Mouse (Mus musculus) embryonic stem cell, embryonic (primary cell): ENCODE measurements at regions not wholly inside any gene's neighbourhood (a gene's known extent, or its start where the extent isn't known, plus 50 kb on each side); places are given as distances from the start of the nearest gene placed in this dataset.

ENCODE experiments used
- CTCF ChIA-PET, 4 experiments: fragments of 300-600 bp in 2 of 4; fragments of 350-600 bp in 2 of 4; sonication (Branson Sonifier 250); formaldehyde crosslinking; loops; one replicate each; lab custom pipeline; 2022; ENCODE audit warnings: inconsistent platforms in 2 of 4; lab: Charles Lee
- POLR2A ChIA-PET, 4 experiments: fragments of 300-600 bp in 2 of 4; fragments of 350-600 bp in 2 of 4; sonication (Branson Sonifier 250); formaldehyde crosslinking; loops; one replicate each; lab custom pipeline; 2022; ENCODE audit warnings: antibody characterized with exemption in 4 of 4, inconsistent platforms in 1 of 4; lab: Charles Lee

GRCm38 (mm10) chr5:75248279-75248678, 96.2 kb downstream of the Pdgfra start:
- POLR2A ChIA-PET = no interaction called here
- CTCF ChIA-PET = no interaction called here

- CTCF ChIA-PET = no interaction called here
- POLR2A ChIA-PET = no interaction called here
Measured at GRCm38 (mm10) chr5:75249671-75250070, 97.6 kb downstream of the Pdgfra start.

DNA sequence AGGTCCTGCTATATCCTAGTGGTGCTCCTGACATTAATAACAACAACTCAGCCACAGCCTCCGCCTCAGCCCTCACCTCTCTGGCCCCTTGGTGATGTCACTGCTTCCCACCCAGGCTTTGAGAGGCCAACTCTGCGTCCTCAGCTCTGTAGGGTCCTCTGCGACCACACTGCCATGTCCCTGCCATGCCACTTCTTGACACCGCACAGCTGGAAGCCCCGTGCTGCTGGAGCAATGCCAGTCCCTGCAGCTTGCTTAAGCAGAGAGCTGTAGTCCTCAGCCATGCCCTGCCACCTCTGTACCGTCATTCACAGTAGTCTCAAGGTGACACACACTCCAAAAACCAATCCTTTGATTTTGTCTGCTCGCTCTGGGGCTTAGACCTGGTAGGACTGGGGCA, 101.3 kb downstream of the Pdgfra start:
- ChIA-PET CTCF (interaction anchor here in 1 of 4 experiments (1.2 kb wide), 1 partner anchor 11 kb away, joined by 4 read pairs; no protein-coding TSS in a partner anchor), POLR2A (interaction anchor here in 1 of 4 experiments (0.9 kb wide), 1 partner anchor 321 kb away, joined by 3 read pairs; the partner anchor contains the start of gene Kit)

DNA sequence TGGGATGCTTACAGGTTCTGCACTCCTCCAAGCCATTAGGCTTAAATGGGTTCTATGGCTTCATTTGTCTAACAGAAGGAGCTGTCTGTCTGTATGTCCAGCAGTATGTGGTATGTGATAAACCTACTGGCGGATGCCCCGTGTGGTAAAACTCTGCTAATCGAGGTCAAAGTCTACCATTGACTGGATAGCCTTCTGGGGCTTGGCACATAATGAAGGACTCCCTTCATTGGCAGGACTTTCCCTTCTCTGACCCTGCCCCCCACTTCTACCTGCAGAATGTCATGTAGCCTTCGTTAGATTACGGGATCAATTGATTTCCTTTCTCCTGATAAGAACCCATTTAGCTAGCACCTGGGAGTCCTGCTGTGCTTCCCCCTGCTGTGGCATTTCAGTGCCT, 101.7 kb downstream of the Pdgfra start:
- POLR2A ChIA-PET = no interaction called here
- CTCF ChIA-PET = interaction anchor here in 1 of 4 experiments (1.2 kb wide), 1 partner anchor 11 kb away, joined by 4 read pairs; no protein-coding TSS in a partner anchor

GRCm38 (mm10) chr5:75256186-75256585, 104.1 kb downstream of the Pdgfra start:
- ChIA-PET CTCF (no interaction called here), POLR2A (interaction anchor here in 2 of 4 experiments (0.7 to 1.0 kb wide), 2 partner anchors 106 to 349 kb away, joined by 3 read pairs; no protein-coding TSS in a partner anchor)

DNA sequence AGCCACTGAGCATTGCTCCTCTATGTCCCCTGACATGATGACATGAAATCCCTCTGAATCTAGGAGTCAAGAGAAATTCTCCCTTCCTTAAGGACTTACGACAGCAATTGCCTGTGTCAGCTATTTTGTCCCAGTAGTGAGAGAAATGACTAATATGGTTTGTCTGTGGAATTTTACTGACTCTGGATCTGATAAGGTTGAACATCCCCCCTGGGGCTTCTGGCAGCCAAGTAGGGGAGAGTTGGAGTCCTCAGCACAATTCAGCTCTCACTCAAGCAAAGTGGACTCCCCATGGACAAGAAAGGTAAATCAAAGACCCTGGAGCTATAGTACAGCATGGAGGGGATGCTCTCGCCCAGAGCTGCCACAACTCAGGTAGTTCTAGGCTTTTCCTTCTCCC, 105.0 kb downstream of the Pdgfra start:
- CTCF ChIA-PET = interaction anchor here in 1 of 4 experiments (0.5 kb wide), 1 partner anchor 15 kb away, joined by 3 read pairs; no protein-coding TSS in a partner anchor
- POLR2A ChIA-PET = no interaction called here

- POLR2A ChIA-PET = interaction anchor here in 3 of 4 experiments (0.6 to 1.0 kb wide), 3 partner anchors 38 to 1501 kb away, joined by 3 to 4 read pairs (median 3); no protein-coding TSS in a partner anchor
- CTCF ChIA-PET = no interaction called here
Measured at GRCm38 (mm10) chr5:75260247-75260646, 108.2 kb downstream of the Pdgfra start.

GRCm38 (mm10) chr5:75266111-75266676, 114.1 kb downstream of the Pdgfra start:
- POLR2A ChIA-PET = no interaction called here
- CTCF ChIA-PET = no interaction called here

GRCm38 (mm10) chr5:75266871-75267270, 114.8 kb downstream of the Pdgfra start:
- POLR2A ChIA-PET = interaction anchor here in 1 of 4 experiments (1.0 kb wide), 1 partner anchor 84 kb away, joined by 3 read pairs; no protein-coding TSS in a partner anchor
- CTCF ChIA-PET = no interaction called here

- CTCF ChIA-PET = no interaction called here
Measured at GRCm38 (mm10) chr5:75267766-75268165, 115.7 kb downstream of the Pdgfra start.

GRCm38 (mm10) chr5:75278041-75278440, 125.9 kb downstream of the Pdgfra start:
- POLR2A ChIA-PET = no interaction called here
- CTCF ChIA-PET = no interaction called here

More at GRCm38 (mm10) chr5:75267766-75268165, 115.7 kb downstream of the Pdgfra start:
- POLR2A ChIA-PET = no interaction called here

DNA sequence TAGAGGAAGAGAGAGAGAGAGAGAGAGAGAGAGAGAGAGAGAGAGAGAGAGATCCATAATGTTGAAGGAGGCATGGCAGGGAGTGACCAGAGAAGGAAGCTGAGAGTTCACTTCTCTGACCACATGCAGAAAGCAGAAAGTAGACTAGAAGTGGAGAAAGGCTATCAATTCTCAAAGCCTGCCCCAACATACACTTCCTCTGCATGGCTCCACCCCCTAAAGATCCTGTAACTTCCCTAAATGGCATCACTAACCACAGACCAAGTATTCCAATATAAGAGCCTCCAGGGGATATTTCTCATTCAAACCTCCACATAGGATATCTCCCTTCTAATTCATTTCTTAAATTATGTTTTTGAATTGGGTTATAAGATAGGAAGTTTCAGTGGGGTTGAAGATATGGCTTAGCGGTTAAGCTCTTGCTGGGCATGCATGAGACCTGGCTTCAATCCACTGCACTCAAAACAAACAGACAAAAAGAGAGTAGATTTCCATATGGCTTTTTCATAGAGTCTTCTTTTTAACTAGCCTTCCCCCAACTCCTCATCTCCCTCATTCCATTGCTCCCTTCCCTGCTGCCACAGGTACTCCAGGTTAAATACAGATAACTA, 127.6 kb downstream of the Pdgfra start:
- POLR2A ChIA-PET = interaction anchor here in 1 of 4 experiments (1.5 kb wide), 1 partner anchor 10 kb away, joined by 3 read pairs; no protein-coding TSS in a partner anchor
- CTCF ChIA-PET = no interaction called here

DNA sequence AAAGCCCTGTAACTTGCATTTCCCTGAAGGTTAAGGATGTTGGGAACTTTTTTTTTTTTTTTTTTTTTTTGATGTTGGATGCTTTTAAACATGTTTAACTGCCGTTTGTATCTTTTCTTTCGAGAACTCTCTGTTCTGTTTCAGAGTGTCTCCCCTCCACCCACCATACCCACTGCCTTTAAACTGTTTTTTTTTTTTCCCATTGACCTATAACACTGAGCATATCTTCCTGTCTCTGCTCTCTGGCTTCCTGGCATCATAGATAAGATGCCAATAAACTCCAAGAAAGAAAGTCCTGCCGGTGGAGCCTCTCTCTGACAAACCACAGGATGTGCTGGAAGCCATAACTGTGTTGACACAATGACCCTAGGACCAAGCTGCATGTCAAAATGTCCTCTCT, 128.6 kb downstream of the Pdgfra start:
- ChIA-PET CTCF (no interaction called here), POLR2A (interaction anchor here in 1 of 4 experiments (0.5 to 1.5 kb wide), 2 partner anchors 11 to 1089 kb away, joined by 3 read pairs; no protein-coding TSS in a partner anchor)

DNA sequence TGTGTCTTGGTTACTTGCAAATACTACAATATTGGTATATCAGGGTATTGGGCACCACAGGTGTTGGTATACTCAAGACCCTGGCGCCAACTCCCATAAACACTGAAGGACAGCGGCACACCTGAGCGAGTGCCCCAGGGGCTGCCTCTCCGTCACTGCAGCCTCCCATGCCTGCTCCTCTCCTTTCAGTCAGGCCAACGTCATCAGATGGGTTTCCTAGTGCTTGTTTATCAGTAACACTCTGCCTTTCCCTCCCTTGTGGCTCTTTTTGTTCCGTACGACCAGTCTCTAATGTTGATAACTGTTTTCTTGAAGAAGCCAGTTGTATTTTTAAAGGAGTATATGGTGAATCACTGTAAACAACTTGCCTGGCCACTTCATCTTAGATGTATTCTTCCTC, 129.4 kb downstream of the Pdgfra start:
- ChIA-PET POLR2A (no interaction called here), CTCF (interaction anchor here in 1 of 4 experiments (0.6 kb wide), 1 partner anchor 697 kb away, joined by 3 read pairs; the partner anchor contains the start of gene Kdr)

DNA sequence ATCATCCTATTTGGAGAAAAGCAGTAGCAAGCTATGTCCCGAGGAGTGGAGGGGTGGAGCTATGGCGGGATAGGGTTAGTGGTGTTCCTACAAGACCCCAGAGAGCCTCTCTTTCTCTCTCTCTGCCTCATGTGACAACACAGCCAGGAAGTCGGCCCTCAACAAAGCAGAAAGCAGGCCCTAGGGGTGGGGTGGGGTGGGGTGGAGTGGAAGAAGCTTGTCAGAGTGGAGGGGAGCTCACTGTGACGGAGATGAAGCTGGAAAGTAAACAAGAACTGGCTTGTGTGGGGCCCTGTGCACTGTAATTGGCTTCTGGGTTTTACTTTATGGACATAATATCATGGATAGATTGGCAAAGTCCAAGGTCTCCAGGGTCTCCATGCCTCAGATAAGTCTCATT, 130.5 kb downstream of the Pdgfra start:
- CTCF ChIA-PET = no interaction called here
- POLR2A ChIA-PET = no interaction called here

- POLR2A ChIA-PET = interaction anchor here in 1 of 4 experiments (0.7 kb wide), 1 partner anchor 1249 kb away, joined by 3 read pairs; no protein-coding TSS in a partner anchor
- CTCF ChIA-PET = interaction anchor here in 1 of 4 experiments (0.6 kb wide), 1 partner anchor 14 kb away, joined by 4 read pairs; no protein-coding TSS in a partner anchor
Measured at GRCm38 (mm10) chr5:75283841-75284240, 131.7 kb downstream of the Pdgfra start.

- ChIA-PET POLR2A (no interaction called here), CTCF (no interaction called here)
Measured at GRCm38 (mm10) chr5:75285950-75286349, 133.9 kb downstream of the Pdgfra start.

GRCm38 (mm10) chr5:75295676-75296075, 143.6 kb downstream of the Pdgfra start:
- ChIA-PET POLR2A (interaction anchor here in 1 of 4 experiments (1.0 kb wide), 1 partner anchor 66 kb away, joined by 3 read pairs; no protein-coding TSS in a partner anchor), CTCF (interaction anchor here in 1 of 4 experiments (0.6 kb wide), 1 partner anchor 677 kb away, joined by 11 read pairs; no protein-coding TSS in a partner anchor)

DNA sequence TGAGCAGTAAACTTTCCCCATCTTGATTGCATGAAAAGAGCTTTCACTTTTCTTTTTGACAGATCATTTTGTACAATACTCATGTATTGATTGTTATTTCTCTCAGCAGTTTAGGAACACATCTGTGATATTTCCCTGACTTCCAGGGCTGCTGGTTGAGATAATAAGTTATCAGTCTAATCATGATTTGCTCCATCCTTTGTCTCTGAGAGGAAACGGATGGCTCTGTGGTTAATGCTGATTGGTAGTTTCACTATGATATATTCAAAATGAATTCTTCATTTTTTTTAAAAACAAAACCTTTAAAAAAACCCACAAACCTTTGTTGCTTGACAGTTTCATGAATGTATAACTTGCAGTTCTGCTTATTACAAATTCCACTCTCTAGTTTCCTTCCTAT, 160.8 kb downstream of the Pdgfra start:
- ChIA-PET POLR2A (no interaction called here), CTCF (no interaction called here)

GRCm38 (mm10) chr5:75315956-75316355, 163.9 kb downstream of the Pdgfra start:
- CTCF ChIA-PET = interaction anchor here in 1 of 4 experiments (0.7 kb wide), 1 partner anchor 17 kb away, joined by 8 read pairs; no protein-coding TSS in a partner anchor
- POLR2A ChIA-PET = no interaction called here
